Mouse (Mus musculus) spleen, postnatal 14 days (tissue): ENCODE data around the gene Acot8.

ENCODE experiments used
- DNase-seq, 2 experiments: peaks; one replicate each; pipeline ENCODE4 v3.0.0; 2021 to 2022; ENCODE audit warnings: low spot score in 2 of 2

Gene Acot8

GRCm38 (mm10) chr2:164804533-164805331 is at the start of gene Acot8, which contains the start of gene Zswim3:
TSS of gene Acot8 (minus strand) at chr2:164804882.
TSS of gene Zswim3 (plus strand) at chr2:164805098.
- DNase-seq: peak; percentile 98

- no peak for DNase-seq
These were observed 45.4 kb upstream of the Acot8 start for GRCm38 (mm10) chr2:164850061-164850460.

- DNase-seq: peak in 1 of 2 experiments; percentile 26
These were observed 41.1 kb upstream of the Acot8 start for GRCm38 (mm10) chr2:164845782-164846181.

GRCm38 (mm10) chr2:164835164-164835563 is 30.5 kb upstream of the Acot8 start:
- DNase-seq: no peak

- DNase-seq: no peak
These were observed 29.8 kb upstream of the Acot8 start for GRCm38 (mm10) chr2:164834531-164834930.

GRCm38 (mm10) chr2:164833314-164833959 is 28.8 kb upstream of the Acot8 start, which contains the start of gene Neurl2:
TSS of gene Neurl2 (minus strand) at chr2:164833456.
- DNase-seq: peak; percentile 52 to 71

- DNase-seq: peak; percentile 57 to 71
These were observed 28.1 kb upstream of the Acot8 start, which contains the start of gene Ctsa for GRCm38 (mm10) chr2:164832748-164833301. TSS of gene Ctsa (plus strand) at chr2:164832873.

- no peak for DNase-seq
These were observed 27.5 kb upstream of the Acot8 start for GRCm38 (mm10) chr2:164832032-164832747.

GRCm38 (mm10) chr2:164831029-164831428 is 26.3 kb upstream of the Acot8 start:
- DNase-seq: no peak

GRCm38 (mm10) chr2:164829090-164829489 is 24.4 kb upstream of the Acot8 start:
- no peak for DNase-seq

- no peak for DNase-seq
These were observed 23.8 kb upstream of the Acot8 start, which contains the start of gene Spata25 for GRCm38 (mm10) chr2:164828437-164828836. TSS of gene Spata25 (minus strand) at chr2:164828537.

GRCm38 (mm10) chr2:164827146-164827850 is 22.6 kb upstream of the Acot8 start:
- no peak for DNase-seq

GRCm38 (mm10) chr2:164825521-164825920 is 20.8 kb upstream of the Acot8 start:
- no peak for DNase-seq

- no peak for DNase-seq
These were observed 19.3 kb upstream of the Acot8 start for GRCm38 (mm10) chr2:164823969-164824368.

GRCm38 (mm10) chr2:164823181-164823585 is 18.5 kb upstream of the Acot8 start:
- no peak for DNase-seq

- peak; percentile 100 for DNase-seq
These were observed 18.0 kb upstream of the Acot8 start, which contains the start of gene Zswim1 for GRCm38 (mm10) chr2:164822636-164823165. TSS of gene Zswim1 (plus strand) at chr2:164822686.

GRCm38 (mm10) chr2:164821060-164821459 is 16.4 kb upstream of the Acot8 start:
- no peak for DNase-seq

GRCm38 (mm10) chr2:164817703-164818102 is 13.0 kb upstream of the Acot8 start:
- no peak for DNase-seq

GRCm38 (mm10) chr2:164817206-164817605 is 12.5 kb upstream of the Acot8 start:
- no peak for DNase-seq

GRCm38 (mm10) chr2:164815821-164816220 is 11.1 kb upstream of the Acot8 start:
- no peak for DNase-seq

- DNase-seq: no peak
These were observed 10.7 kb upstream of the Acot8 start for GRCm38 (mm10) chr2:164815348-164815747.
